Mouse (Mus musculus): ENCODE results near the gene S100a5.

S100a5 gene

DNA sequence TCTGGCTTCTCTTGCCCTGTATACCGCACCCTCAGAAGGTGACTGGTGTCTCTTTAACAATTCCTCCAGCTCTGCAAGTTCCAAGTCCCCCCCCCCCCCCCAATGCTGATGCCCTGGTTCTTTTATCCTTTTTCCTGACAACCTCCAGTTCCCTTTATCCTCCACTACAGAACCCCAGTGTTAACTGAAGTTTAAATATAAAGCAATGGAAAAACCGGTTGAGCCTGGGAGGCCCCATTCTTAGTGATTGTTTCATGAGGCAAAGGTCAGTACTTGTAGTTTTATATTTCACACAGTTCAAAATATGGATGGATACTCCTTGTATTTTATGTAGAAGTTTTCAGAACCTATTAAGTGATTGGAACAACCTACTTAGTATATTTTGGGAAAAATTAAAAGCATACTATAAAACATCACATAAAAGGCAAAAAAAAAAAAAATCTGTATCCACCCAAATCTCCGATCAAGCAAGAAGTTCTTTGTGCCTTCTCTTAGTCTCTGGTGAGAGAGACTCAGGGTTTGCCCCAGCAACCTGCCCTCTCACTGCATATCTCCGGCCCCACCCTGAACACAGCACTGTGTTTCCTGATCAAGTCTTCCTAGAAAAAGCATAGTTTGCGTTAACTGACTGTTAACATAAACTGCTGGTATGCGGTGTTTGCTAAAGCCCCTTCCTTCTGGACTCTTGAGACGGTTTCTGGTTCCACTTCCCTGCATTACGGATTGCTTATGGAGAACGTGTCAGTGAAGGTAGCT is 18.1 kb downstream of the S100a5 start:
- DNase-seq (ENCODE audit: low spot score in 2 of 2): no peak

DNA sequence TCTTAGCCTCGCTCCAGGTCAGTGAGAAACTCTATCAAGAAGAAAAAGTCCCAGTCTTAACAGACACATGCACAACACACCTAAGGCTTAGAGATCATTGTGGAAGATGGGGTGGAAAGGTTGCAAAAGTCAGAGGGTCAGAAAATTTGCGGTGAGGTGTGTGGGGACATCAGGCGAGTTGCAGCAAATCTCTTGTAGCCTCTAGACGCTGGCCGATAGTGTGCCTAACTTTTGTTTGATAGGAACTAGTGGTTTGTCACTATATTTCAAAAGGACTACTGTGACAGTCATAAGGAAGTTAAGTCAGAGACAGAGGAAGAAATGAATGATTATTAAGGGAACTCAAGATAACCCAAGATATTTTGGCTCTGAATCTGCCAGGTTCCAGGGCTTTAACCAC is 19.0 kb downstream of the S100a5 start:
- DNase-seq (ENCODE audit: low spot score in 2 of 2): no peak

DNA sequence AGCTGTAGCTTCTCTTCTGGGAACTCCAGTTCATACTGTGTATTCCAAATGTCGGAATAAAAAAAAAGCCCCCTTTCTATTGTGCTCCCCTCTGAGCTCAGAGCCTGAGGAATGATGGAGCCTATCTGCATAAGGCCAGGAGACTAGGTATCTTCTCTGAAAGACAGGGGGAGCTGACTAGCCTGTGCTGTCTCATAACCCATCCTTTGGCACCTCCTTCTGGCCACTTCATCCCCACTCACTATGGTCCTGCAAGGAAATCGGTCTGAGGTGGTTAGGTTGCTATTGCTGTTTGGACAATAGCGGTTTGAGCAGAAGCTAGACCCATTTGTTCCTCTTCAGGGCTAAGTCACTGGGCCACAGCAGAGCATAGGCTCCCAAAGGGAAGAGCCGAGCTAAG is 19.5 kb downstream of the S100a5 start:
- no peak for DNase-seq (ENCODE audit: low spot score in 2 of 2)

DNA sequence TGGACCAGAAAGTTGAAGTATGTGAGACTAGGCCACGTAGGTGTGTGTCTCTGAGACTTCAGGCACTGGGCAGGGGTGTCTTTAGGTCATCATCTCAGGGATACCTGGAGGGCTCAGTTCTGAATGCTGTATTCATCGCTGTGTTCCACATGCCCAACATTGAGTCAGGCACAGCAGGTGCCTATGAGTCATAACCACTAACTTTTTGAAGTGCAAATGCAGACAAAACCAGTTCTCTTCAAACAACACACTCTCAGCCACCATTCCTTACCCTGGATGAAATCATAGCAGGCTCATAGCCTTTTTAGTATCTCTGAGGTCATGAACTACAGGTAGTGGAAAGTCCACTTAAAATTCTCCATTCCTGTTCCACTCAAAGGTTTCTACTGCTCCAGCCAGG is 21.0 kb downstream of the S100a5 start:
- DNase-seq (ENCODE audit: low spot score in 2 of 2): no peak

DNA sequence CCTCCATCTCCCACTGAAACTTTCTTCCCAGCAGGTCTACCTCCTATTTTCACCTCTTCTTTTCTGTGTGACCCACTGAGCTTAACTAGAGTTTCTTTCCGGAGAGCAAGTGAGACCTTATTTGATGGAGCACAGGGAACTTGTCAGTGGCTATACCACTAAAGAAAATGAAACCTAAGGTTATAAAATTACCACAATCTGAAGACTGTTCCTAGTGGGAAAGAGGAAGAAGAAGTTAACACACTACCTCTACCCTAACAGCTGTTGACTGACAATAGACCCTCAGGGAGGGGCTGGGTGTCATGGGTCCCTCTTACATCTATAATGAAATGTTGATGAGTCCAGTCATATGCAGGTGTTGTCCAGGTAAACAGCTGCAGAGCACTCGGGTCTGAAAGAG is 23.7 kb downstream of the S100a5 start:
- DNase-seq (ENCODE audit: low spot score in 2 of 2): no peak

DNA sequence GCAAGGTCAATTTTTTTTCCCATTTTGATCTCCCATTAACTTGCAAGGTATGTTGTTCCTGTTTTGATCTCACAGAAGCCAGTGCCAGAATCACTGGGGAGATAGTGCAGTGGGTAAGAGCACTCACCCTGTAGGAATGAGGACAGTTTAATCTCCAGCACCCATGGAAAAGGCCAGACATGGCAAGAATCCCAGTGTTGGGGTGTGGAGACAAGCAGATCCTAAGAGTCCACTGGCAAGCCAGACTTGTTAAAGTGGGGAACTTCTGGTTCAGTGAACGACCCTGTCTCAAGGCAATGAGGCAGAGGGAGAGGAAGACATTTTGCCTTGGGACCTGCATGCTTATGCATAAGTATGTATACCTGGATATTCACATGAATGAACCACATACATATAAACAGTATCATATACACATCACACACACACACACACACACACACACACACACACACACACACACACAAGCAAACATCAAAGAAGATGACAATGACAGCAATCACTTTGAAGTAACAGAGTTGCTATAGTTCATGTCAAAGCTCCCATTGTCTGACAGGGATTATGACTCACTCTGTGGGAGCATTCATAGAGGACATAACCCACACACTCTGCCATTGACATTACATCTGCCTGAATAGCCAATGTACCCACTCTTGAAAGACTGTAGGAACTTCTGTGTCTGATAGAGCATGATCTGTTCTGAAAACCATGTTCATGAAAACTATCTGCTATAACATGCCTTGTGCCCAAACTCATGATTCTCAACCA is 30.4 kb downstream of the S100a5 start:
- DNase-seq (ENCODE audit: low spot score in 2 of 2): no peak

DNA sequence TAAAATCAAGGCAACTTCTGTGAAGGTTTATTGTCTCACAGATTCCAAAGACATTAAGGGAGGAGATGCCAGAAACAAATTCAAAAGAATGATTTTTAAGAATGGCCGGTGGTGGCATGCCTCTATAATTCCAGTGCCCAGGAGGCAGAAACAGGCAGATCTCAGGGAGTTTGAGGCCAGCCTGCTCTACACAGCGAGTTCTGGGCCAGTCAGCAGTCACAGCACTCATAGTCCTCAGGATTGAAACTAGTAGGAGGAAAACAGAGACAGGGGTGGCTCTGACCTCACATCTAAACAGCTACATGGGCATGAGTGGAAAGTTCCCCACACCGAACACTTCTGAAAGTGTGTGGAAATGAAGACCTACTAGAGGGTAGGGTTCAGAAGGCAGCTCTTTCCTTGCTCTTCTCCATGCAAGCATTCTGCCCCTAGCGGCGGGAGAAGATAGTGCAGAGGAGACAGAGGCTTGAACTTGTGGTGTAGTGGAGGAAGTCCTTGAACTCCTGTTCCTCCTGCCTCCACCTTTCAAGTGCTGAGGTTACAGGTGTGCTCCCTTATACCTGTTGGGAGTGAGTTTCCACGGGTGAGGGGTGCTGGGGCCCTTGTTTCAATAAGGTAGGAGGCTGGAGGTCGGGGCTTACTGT is 31.3 kb downstream of the S100a5 start:
- peak in 1 of 2 experiments; percentile 42 for DNase-seq (ENCODE audit: low spot score in 2 of 2)

DNA sequence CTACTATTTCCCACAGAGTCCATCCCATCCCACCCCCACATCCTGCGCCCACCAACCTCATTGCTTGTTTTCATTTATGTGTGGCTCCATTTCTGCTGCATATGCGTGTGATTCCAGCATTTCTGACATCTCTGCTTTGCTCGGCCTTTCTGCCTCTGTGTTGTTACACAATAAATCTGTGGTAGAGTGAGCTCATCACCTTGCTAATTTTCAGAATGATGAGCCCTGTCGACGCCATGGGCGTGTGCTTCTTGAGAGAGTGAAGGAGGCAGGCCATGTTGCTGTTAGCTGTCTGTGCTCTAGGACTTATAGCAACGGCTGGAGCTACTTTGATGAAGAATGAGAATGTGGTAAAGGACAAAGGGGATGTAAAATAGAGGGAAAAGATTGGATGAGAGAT is 32.7 kb downstream of the S100a5 start:
- DNase-seq (ENCODE audit: low spot score in 2 of 2): no peak

DNA sequence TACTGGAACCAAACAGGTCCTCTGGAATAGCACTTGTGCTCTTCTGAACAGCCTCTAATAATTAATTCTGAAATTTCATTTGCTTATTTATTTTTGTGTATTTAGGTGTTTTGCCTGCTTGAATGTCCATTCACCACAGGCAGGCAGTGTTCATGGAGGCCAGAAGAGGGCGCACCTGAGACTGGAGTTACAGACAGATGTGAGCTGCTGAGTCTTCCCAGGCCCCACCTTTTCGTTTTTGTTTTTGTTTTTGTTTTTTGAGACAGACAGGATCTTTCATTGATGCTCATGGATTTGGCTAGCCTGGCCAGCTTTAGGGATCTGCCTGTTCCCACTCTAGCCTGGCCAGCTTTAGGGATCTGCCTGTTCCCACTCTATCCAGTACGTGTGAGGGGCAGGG is 35.9 kb downstream of the S100a5 start:
- DNase-seq (ENCODE audit: low spot score in 2 of 2): peak in 1 of 2 experiments; percentile 36

DNA sequence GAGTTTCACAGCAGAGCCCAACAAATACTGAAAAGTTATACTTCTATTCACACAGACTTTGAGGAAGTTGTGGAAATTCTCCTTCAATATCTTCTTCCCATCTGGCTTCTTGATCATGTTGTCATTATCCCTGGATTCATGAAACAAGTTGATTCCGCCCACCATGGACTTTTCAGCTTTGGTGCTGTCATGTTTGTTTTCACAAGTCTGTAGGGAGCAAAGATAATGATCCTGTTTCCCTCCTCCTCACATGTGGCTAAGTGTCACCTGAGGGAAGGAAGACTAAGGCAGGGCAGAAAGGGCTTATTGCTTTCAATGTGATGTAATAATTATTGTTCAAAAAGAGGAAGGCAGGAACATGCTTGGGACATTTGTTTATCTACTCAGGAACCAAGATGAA is 39.0 kb downstream of the S100a5 start:
- no peak for DNase-seq (ENCODE audit: low spot score in 2 of 2)

DNA sequence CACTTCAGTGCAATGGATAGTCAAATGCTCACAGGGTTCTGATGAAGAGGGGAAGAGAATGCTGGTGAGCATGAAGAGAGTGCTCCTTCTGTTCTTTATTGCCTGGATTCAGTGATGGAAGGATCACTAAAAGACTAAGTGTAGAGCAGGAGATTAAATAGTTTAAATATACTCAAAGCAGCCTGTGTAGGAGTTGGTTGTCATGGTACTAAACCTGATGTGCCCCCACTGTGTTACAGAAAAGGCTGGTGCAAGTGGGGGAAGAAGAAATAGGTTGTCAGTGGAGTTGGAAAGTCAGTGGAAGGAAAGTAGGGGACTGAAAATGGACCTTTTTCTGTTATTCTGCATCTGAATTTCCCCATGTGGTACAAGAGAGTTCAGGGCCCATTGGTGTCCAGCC is 40.7 kb downstream of the S100a5 start:
- DNase-seq (ENCODE audit: low spot score in 2 of 2): no peak

DNA sequence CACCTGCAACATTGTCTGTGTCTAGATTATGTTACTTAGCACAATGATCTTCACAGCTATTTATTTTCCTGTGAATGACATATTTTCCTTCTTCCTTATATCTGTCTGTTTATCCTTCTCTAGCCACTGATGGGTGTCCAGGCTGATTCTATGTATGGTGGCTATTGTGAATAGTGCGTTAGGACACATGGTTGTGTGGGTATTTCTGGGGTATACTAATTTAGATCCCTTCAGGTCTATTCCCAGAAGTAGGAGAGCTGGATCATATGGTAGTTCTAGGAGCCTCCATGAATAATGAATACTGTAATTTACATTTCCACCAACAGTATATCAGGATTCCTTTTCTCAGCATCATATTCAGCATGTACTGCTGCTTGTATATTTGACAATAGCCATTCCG is 41.5 kb downstream of the S100a5 start:
- no peak for DNase-seq (ENCODE audit: low spot score in 2 of 2)

DNA sequence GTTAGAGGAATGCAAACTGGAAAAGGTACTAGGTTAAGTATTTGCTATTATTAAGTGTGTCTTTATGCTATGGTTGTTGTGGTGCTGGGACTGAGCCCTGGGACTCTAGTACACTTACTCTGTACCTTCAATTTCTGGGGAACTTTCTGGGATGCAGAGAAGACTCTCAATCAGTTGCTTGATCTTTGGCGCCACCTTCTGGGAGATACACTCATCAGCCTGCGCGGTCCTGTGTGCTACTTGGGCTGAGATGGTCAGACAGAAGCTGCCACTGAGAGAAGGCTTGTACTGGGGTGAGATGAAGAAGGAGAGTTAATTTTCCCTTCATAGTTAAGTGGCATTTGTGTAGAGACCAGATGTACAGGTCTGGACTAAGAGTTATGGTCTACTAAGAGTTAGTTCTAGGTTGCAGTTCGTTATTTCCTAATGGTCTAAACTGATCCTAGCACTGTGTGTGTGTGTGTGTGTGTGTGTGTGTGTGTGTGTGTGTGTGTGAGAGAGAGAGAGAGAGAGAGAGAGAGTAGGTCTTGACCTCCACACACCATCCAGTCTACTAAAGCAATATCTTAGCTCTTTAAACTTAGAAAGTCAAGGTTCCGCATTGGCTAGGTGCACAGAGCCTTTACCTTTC is 44.7 kb downstream of the S100a5 start:
- DNase-seq (ENCODE audit: low spot score in 2 of 2): peak in 1 of 2 experiments; percentile 34

DNA sequence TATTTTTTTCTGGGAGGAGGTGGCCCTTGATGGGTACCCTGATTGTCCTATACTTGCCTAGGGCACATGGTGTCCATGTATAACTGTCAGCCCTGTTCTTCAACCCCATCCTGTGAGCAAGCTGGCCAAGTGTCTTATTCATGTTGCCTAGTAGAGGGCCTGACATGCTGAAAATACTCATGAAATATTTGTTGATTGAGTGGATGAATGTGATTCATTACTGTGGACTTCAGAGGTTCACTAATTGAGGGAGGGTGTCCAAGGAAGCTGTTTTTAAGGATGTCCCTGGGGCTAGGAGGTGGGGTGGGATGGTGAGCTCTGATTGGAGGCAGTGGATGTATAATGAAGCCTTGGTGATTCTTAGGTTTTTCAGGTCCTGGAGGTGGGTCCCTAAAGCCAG is 45.4 kb downstream of the S100a5 start, which contains the start of gene S100a7a:
S100a7a (plus strand) TSS at position 301 of the 400 bp plus-strand sequence.
- DNase-seq (ENCODE audit: low spot score in 2 of 2): no peak

DNA sequence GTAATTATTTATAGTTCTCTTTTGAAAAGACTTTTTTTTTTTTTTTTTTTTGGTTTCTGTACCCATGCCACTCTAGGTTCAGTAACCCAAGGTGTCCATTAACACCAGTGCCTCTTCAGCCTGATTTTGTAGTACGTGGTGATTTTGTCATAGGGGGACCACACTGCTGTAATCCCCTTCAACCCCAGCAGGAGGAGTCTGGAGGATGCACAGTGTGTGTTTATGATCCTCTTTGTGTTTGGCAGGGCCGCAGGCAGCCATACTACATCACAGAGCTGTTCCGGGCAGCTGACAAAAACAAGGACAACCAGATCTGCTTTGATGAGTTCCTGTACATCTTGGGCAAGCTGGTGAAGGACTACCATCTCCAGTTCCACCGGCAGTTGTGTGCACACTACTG is 49.1 kb downstream of the S100a5 start:
- DNase-seq (ENCODE audit: low spot score in 2 of 2): no peak

DNA sequence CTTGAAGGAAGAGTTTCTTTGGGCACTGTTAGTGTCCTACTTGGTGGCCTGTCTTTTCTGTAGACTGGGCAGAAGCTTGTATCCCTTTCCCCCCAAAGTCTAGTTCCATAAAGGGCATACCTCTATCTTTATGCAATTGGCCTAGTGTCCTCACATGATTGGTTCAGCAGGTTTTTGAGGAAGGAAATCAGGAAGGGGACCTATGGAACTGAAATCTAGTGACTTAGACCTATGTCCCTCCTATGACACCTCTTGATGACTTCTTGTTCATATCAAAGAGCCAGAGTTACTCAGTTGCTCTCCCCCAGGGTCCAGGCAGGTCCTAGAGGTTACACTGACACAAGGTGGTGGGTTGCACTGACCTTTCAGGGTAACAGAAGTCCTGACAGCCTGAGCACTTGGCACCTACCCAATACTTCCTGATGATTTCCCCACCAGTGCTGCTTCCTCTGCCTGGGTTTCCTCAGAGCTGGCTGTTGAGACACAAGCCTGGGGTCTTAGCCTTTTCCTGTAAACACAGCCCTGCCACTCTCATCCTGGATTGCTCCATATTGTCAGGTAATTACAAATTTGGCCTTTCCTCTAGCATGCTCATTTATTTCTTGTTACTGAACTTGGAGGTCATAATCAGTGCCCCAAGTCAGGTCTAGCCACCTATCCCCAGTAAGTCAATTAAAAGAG is 51.2 kb downstream of the S100a5 start:
- DNase-seq (ENCODE audit: low spot score in 2 of 2): no peak

All from spleen, postnatal 14 days (tissue).